Mouse (Mus musculus) embryonic facial prominence, embryonic 10.5 days (tissue): ENCODE results near the gene Mcpt8. TPM values are rescaled to one million over a fixed set of nuclear protein-coding genes. Genes with fewer than 3 reads are reported as not detected.
"Not testable (repeated sequence)": the region's sequence is repeated elsewhere in the genome, so short reads cannot be mapped to it uniquely, and the experiment has no call there.

Experiments
- DNase-seq: peaks from one replicate; pipeline ENCODE4 v3.0.0-alpha.2; 2017; ENCODE audit warnings: low spot score
- H3K27ac ChIP-seq: fragments of 300-500 bp; sonication (generic); replicated peaks from 2 replicates; pipeline ENCODE4 v1.5.1; 2016; ENCODE audit warnings: mild to moderate bottlenecking
- H3K27me3 ChIP-seq: fragments of 300-500 bp; sonication (generic); replicated peaks from 2 replicates; pipeline ENCODE4 v1.6.1; 2016; ENCODE audit warnings: low read depth, mild to moderate bottlenecking; ENCODE audit not compliant: poor library complexity, severe bottlenecking
- H3K36me3 ChIP-seq: fragments of 300-500 bp; sonication (generic); replicated peaks from 2 replicates; pipeline ENCODE4 v1.6.1; 2016; ENCODE audit warnings: mild to moderate bottlenecking, moderate library complexity
- H3K4me1 ChIP-seq: fragments of 300-500 bp; sonication (generic); 2 replicates; pipeline ENCODE4 v1.6.1; 2016
- H3K4me3 ChIP-seq: fragments of 300-500 bp; sonication (generic); 2 replicates; pipeline ENCODE4 v1.5.1; 2016; ENCODE audit warnings: mild to moderate bottlenecking, moderate library complexity
- H3K9me3 ChIP-seq: fragments of 300-500 bp; sonication (generic); 2 replicates; pipeline ENCODE4 v1.6.1; 2016; ENCODE audit warnings: mild to moderate bottlenecking
- WGBS: fragments of 180-500 bp; shearing (Covaris S2); methylation state at CpG from one replicate; pipeline ENCODE4 v1.1.7; 2016; 5-methylcytosine and 5-hydroxymethylcytosine counted together
- microRNA-seq: library from miRNA; unstranded; fragments of <30 nt; microRNA quantifications from one replicate; pipeline ENCODE4, GENCODE M21; 2017
- polyA plus RNA-seq: library from polyadenylated mRNA; unstranded; fragments of >200 nt; fragmentation: Nextera tagmentation; extraction: Ambion mirVana; gene quantifications from 2 replicates; pipeline ENCODE4 v1.2.1, GENCODE M21; 2016

The Mcpt8 gene
- polyA plus RNA-seq, 1 experiment from 2014 or later, result not detected

GRCm38 (mm10) chr14:56093353-56093752 lies 8.3 kb upstream of the Mcpt8 start:
- H3K4me1 ChIP-seq, result no peaks in the 10 kb centered on the region
- no peak overlapping the region for H3K4me3 ChIP-seq
- no peak for DNase-seq
- H3K27me3 ChIP-seq, result no peaks in the 10 kb centered on the region
- H3K27ac ChIP-seq, result no peak overlapping the region
- WGBS, result 79% methylated on average over 2 of the region's 2 CpGs
- H3K9me3 ChIP-seq, result no peaks in the 10 kb centered on the region
- H3K36me3 ChIP-seq, result no peaks in the 10 kb centered on the region

GRCm38 (mm10) chr14:56086711-56087110 lies 1.6 kb upstream of the Mcpt8 start:
- no peaks in the 10 kb centered on the region for H3K4me1 ChIP-seq
- no peak for DNase-seq
- H3K27me3 ChIP-seq, result no peaks in the 10 kb centered on the region
- no peaks in the 10 kb centered on the region for H3K9me3 ChIP-seq
- no peaks in the 10 kb centered on the region for H3K36me3 ChIP-seq
- H3K27ac ChIP-seq, result no peak overlapping the region
- 74% methylated on average over 3 of the region's 3 CpGs for WGBS
- H3K4me3 ChIP-seq, result no peak overlapping the region

DNA sequence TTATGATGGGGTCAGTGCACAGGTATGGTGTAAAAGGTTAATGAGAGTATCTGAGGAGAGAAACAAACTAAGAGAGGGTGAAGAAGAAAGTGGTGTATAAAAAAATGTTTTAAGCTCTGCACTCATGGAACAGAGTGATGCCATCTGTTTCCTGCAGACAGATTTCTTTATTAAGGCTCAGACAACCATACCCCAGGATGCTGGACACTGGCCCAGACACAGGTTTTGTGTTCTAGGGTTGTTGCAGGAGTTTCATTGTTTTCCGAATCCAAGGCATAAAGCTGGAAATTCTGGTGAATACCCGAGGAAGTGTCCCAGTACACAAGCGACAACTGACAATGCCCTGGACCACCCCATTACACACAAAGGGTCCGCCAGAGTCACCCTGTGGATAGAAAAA lies 3.1 kb downstream of the Mcpt8 start:
- no peak for DNase-seq
- H3K4me1 ChIP-seq, result no peaks in the 10 kb centered on the region
- no peaks in the 10 kb centered on the region for H3K36me3 ChIP-seq
- no peaks in the 10 kb centered on the region for H3K9me3 ChIP-seq
- no peak overlapping the region for H3K4me3 ChIP-seq
- H3K27me3 ChIP-seq, result no peaks in the 10 kb centered on the region
- 87% methylated on average over 4 of the region's 4 CpGs for WGBS
- no peak overlapping the region for H3K27ac ChIP-seq

GRCm38 (mm10) chr14:56062213-56062612 lies 22.9 kb downstream of the Mcpt8 start, which contains the start of gene Mcpt4:
Gene Mcpt4 (minus strand): TSS chr14:56062313.
- not testable (repeated sequence) for H3K36me3 ChIP-seq, H3K4me3 ChIP-seq, DNase-seq, H3K9me3 ChIP-seq, H3K4me1 ChIP-seq, H3K27me3 ChIP-seq, H3K27ac ChIP-seq
- WGBS, result 78% methylated on average over 3 of the region's 3 CpGs

DNA sequence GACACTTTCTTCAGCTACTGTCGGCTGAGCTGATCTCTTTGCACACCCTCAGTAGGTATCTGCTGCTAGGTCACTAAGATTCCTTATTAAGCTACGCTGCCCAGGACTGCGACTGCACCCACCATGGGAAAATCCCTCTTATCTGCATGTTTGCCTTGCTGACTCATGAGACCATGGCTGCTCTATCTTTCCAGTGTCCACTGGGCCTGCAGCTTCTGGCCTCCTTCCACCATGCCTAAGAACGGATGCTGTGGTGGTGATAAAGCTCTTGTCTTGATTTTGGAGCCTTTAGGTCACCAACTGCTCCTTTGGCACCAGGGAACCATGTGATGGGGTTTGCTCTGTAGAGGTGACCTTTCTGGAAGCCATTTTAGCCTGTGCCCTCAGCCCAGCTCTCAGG lies 27.4 kb downstream of the Mcpt8 start:
- no peak for DNase-seq
- Histone ChIP-seq H3K36me3 (no peaks in the 10 kb centered on the region), H3K27me3 (no peaks in the 10 kb centered on the region), H3K4me1 (no peaks in the 10 kb centered on the region), H3K4me3 (no peak overlapping the region), H3K27ac (no peak overlapping the region), H3K9me3 (no peaks in the 10 kb centered on the region)
- 85% methylated on average over 4 of the region's 4 CpGs for WGBS

DNA sequence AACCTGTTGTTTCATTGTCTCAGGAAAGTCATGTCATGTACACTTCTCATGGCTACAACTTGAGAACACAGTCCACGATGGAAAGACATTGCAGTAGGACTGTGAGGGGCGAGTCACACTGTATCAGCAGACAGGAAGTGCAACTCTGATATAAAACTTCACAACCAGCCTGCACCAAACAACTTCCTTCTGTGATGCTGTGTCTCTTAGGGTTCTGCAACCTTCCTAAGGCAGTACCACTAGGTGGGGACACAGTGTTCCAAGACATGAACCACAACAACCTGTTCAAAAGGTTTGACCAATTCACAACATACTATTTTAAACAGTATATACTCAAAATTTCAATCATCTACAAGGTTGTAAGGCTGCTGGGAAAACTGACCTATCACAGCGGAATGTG lies 29.7 kb downstream of the Mcpt8 start:
- WGBS, result 84% methylated on average over 3 of the region's 3 CpGs
- Histone ChIP-seq H3K4me3 (no peak overlapping the region), H3K9me3 (no peaks in the 10 kb centered on the region), H3K4me1 (no peaks in the 10 kb centered on the region), H3K27me3 (no peaks in the 10 kb centered on the region), H3K27ac (no peak overlapping the region), H3K36me3 (no peaks in the 10 kb centered on the region)
- no peak for DNase-seq

DNA sequence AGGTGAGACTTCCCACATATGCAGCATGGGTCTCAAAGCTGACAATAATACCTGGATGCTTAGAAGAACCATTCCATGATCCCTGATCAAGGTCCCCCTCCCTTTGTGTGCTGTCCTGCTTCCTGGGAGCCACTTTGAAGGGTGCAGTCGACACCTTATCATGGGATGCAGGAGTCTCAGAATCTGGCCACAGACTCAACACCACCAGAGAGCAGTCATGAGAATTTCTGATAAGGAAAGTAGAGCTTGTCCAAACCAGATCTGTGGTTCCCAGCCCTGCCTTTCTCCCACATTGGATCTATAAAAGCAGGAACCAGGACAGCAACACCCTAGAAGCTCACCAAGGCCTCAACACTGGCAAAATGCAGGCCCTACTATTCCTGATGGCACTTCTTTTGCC lies 43.3 kb downstream of the Mcpt8 start, which contains the start of gene Mcpt2:
Gene Mcpt2, plus strand, starts transcription at position 250 of the 400 bp plus-strand sequence.
- not testable (repeated sequence) for DNase-seq, H3K27ac ChIP-seq
- 76% methylated on average over 1 of the region's 1 CpGs for WGBS

GRCm38 (mm10) chr14:56034433-56034832 lies 50.6 kb downstream of the Mcpt8 start:
- WGBS, result 93% methylated on average over 2 of the region's 2 CpGs

More for the DNA sequence above, 43.3 kb downstream of the Mcpt8 start, which contains the start of gene Mcpt2:
- not testable (repeated sequence) for H3K4me3 ChIP-seq, H3K27me3 ChIP-seq, H3K9me3 ChIP-seq, H3K36me3 ChIP-seq, H3K4me1 ChIP-seq

More at GRCm38 (mm10) chr14:56034433-56034832, 50.6 kb downstream of the Mcpt8 start:
- Histone ChIP-seq H3K9me3 (no peaks in the 10 kb centered on the region), H3K27ac (no peak overlapping the region), H3K27me3 (no peaks in the 10 kb centered on the region), H3K4me3 (no peak overlapping the region), H3K36me3 (no peaks in the 10 kb centered on the region), H3K4me1 (no peaks in the 10 kb centered on the region)
- DNase-seq, result no peak

Small RNA genes lying within 50 kb of the gene (microRNA-seq; reads per million reads assigned to microRNA genes)
- gene Mir6949, result not detected

Other genes starting within 250 kb of the Mcpt8 start
- gene Nynrin, start 231.3 kb downstream of the Mcpt8 start, polyA plus RNA-seq, result 36.0 and 38.1 TPM in 2 replicates
- gene Cbln3, start 200.9 kb downstream of the Mcpt8 start, polyA plus RNA-seq, result 0.09 and 0.15 TPM in 2 replicates
- gene Khnyn, start 200.3 kb downstream of the Mcpt8 start, polyA plus RNA-seq, result 31.0 and 33.0 TPM in 2 replicates
- gene Sdr39u1, start 185.0 kb downstream of the Mcpt8 start, polyA plus RNA-seq, result 45.5 and 57.5 TPM in 2 replicates
- not detected in 2 replicates for gene Cma1, start 140.6 kb downstream of the Mcpt8 start, polyA plus RNA-seq
- not detected in 2 replicates for gene Cma2, start 134.3 kb downstream of the Mcpt8 start, polyA plus RNA-seq
- gene Mcpt1, start 67.3 kb downstream of the Mcpt8 start, polyA plus RNA-seq, result not detected in 2 replicates
- not detected in 2 replicates for gene Mcpt9, start 54.8 kb downstream of the Mcpt8 start, polyA plus RNA-seq
- not detected in 2 replicates for gene Mcpt2, start 43.2 kb downstream of the Mcpt8 start, polyA plus RNA-seq
- not detected in 2 replicates for gene Mcpt4, start 23.0 kb downstream of the Mcpt8 start, polyA plus RNA-seq
- gene Ctsg, start 17.3 kb upstream of the Mcpt8 start, polyA plus RNA-seq, result not detected in 2 replicates
- gene Gzme, start 35.4 kb upstream of the Mcpt8 start, polyA plus RNA-seq, result not detected in 2 replicates
- not detected in 2 replicates for gene Gzmd, start 47.3 kb upstream of the Mcpt8 start, polyA plus RNA-seq
- gene Gzmg, start 74.3 kb upstream of the Mcpt8 start, polyA plus RNA-seq, result not detected in 2 replicates
- gene Gzmn, start 89.3 kb upstream of the Mcpt8 start, polyA plus RNA-seq, result not detected in 2 replicates
- not detected in 2 replicates for gene Gzmf, start 126.1 kb upstream of the Mcpt8 start, polyA plus RNA-seq
- gene Gzmc, start 149.4 kb upstream of the Mcpt8 start, polyA plus RNA-seq, result 0.23 and 0.34 TPM in 2 replicates
- not detected in 2 replicates for gene Gzmb, start 177.0 kb upstream of the Mcpt8 start, polyA plus RNA-seq